ENCODE assay signal across 8 mouse cellular contexts in the genomic region with DNA sequence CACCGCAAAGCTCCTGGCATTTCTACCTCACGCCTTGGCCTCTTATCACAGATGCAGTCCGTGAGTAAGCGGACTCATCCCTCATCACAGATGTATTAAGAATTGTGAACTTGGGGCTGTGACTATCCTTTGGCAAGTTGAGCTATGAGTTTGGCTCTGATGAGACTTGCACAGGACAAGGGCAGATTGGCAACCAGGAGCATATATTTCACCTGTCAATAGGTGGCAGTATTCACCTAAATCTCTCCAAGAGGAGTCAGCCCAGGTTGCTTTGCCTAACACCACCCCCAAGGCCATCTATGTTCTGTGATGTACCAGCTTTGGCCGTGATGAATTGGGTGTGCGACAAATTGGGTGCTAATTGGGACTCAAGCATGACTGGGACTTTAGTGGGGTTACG.
DNase-seq lines count a peak whose midpoint lies in the region; ATAC-seq and TF ChIP-seq lines count a peak whose summit lies in the region.

No protein-coding gene starts in this region.

- no peaks in the 10 kb centered on the region for H3K36me3 ChIP-seq in heart, adult 2 months (ENCODE audit: control insufficient read depth, insufficient read depth, low read length)
- no peaks in the 10 kb centered on the region for H3K36me3 ChIP-seq in limb, embryonic 13.5 days

- no peak overlapping the region for H3K9ac ChIP-seq in heart, adult 2 months (ENCODE audit: low read depth, low read length)
- H3K9ac ChIP-seq in limb, embryonic 13.5 days, result no peak overlapping the region

- ATAC-seq in limb, embryonic 13.5 days (ENCODE audit: low FRiP score, low read depth), result peak; percentile 57; the same call in 1 of the 2 replicates

- no peak for DNase-seq in heart, adult 2 months
- no peak for DNase-seq in heart, adult 9 months (ENCODE audit: low spot score in 2 of 2)
- peak; percentile 52 for DNase-seq in WW6 (ENCODE audit: low read depth, low spot score)
- DNase-seq in fibroblast of lung, adult 2 months (ENCODE audit: low read depth), result peak; percentile 47
- DNase-seq in kidney, adult 9 months, result peak; percentile 68
- peak; percentile 11 to 32 for DNase-seq in right cerebral cortex, postnatal 36 days (ENCODE audit: low spot score in 2 of 2)
- DNase-seq in thymus, adult 18-20 months, result no peak

- H3K79me2 ChIP-seq in heart, adult 2 months (replicated peaks; ENCODE audit: control insufficient read depth, insufficient read depth, low read length), result no peaks in the 10 kb centered on the region

- intact Hi-C loops in heart, adult 2 months (cut with DNase I), result loop anchor here (10.0 kb wide), 1 partner anchor 179 kb away; no protein-coding TSS in a partner anchor

- TF ChIP-seq CTCF in heart, adult 2 months (IDR thresholded peaks at IDR 0.05), result peak; percentile 57

- WGBS in heart, adult 2 months, result 37% methylated on average over 7 of the region's 7 CpGs
- WGBS in limb, embryonic 13.5 days, result 26% methylated on average over 7 of the region's 7 CpGs

- no peaks in the 10 kb centered on the region for H3K4me1 ChIP-seq in heart, adult 2 months (ENCODE audit: control insufficient read depth, insufficient read depth, low read length)
- peaks cover 19% of the 10 kb centered on the region; the same call in 1 of the 2 replicates for H3K4me1 ChIP-seq in limb, embryonic 13.5 days

- no peak for TF ChIP-seq POLR2A in heart, adult 2 months (IDR thresholded peaks at IDR 0.05; ENCODE audit: insufficient read depth, low read depth, low read length)

- peaks cover 6% of the 10 kb centered on the region; the same call in 1 of the 2 replicates for H3K9me3 ChIP-seq in limb, embryonic 13.5 days

- H3K4me2 ChIP-seq in limb, embryonic 13.5 days (replicated peaks), result no peak overlapping the region

- no peak overlapping the region for H3K27ac ChIP-seq in heart, adult 2 months
- H3K27ac ChIP-seq in limb, embryonic 13.5 days, result peak overlapping the region; percentile 40; the same call in 1 of the 2 replicates

- H3K27me3 ChIP-seq in heart, adult 2 months (ENCODE audit: control insufficient read depth, insufficient read depth, low read length), result no peaks in the 10 kb centered on the region
- H3K27me3 ChIP-seq in limb, embryonic 13.5 days, result peaks cover 21% of the 10 kb centered on the region

- no peak for TF ChIP-seq EP300 in heart, adult 2 months (IDR thresholded peaks at IDR 0.05; ENCODE audit: insufficient read depth, low read depth, low read length)

- H3K4me3 ChIP-seq in heart, adult 2 months, result no peak overlapping the region
- no peak overlapping the region for H3K4me3 ChIP-seq in limb, embryonic 13.5 days

Comparison
In these comparisons a context has a peak if more than half of its experiments do, and no peak if none do; other contexts are left out.
1. DNase-seq: peak in WW6 (single experiment), fibroblast of lung, adult 2 months (single experiment), kidney, adult 9 months (single experiment) and right cerebral cortex, postnatal 36 days (2 of 2); none in heart, adult 2 months (0 of 2), heart, adult 9 months (0 of 2) and thymus, adult 18-20 months (0 of 2).